Mouse (Mus musculus) large intestine, adult 2 months (tissue): ENCODE data around the gene Ibsp. TPM values are rescaled to one million over a fixed set of nuclear protein-coding genes. Genes with fewer than 3 reads are reported as not detected.

ENCODE experiments used
- DNase-seq: peaks from one replicate; pipeline ENCODE4 v3.0.0-alpha.2; 2012; ENCODE audit warnings: low read depth, low spot score
- WGBS: fragments of 180-500 bp; shearing (Covaris S2); methylation state at CpG from one replicate; pipeline ENCODE4 v1.1.7; 2018; 5-methylcytosine and 5-hydroxymethylcytosine counted together
- polyA plus RNA-seq: library from polyadenylated mRNA; depleted of rRNA; stranded (reverse); fragments of >200 nt; gene quantifications from 2 replicates; pipeline ENCODE4 v1.2.3, GENCODE M21; 2012; rRNA removed

The Ibsp gene
- 0.07 TPM in 1 of 2 replicates, not detected in the other for polyA plus RNA-seq

GRCm38 (mm10) chr5:104298994-104299393 is at the start of gene Ibsp:
Gene Ibsp (plus strand): TSS chr5:104299171.
- WGBS = 49% methylated on average over 6 of the region's 6 CpGs
- DNase-seq = no peak

DNA sequence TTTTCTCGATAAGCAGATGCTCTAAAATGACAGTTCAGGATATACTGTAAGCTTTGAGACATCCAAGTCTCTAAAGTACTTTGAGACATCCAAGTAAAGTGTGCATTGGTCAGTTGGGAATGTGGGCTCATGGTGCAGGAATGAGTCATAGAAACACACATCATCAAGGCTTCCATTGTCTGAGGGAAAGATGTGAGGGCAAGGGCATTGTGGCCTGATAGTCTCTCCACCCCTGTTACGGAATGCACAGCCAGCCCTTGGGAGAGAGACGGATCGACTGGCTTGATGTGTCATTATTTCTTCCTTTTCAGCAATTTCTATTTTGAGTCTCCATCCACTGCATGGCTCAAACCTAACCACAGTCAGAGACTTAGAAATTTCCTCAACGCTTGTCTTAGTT is 47.2 kb upstream of the Ibsp start:
- no peak for DNase-seq
- 74% methylated on average over 5 of the region's 5 CpGs for WGBS

DNA sequence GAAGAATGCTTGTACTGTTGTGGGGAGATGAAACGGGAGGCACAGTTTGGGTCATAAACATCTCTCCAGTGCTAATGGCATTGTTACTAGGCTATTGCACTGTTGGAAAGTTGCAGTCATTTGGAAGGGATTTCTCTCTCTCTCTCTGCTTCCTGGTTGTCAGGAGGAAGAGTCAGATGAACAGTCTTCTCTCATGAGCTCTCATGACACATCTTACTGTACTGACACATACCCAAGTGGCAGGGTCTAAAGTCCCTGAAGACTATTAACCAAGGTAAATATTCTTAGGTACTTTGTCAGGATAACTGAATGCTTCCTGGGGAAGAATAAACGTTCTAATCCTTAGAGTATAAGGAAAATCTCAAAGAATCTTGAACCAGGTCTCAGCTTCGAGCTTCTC is 42.4 kb upstream of the Ibsp start:
- 30% methylated on average over 3 of the region's 3 CpGs for WGBS
- no peak for DNase-seq

DNA sequence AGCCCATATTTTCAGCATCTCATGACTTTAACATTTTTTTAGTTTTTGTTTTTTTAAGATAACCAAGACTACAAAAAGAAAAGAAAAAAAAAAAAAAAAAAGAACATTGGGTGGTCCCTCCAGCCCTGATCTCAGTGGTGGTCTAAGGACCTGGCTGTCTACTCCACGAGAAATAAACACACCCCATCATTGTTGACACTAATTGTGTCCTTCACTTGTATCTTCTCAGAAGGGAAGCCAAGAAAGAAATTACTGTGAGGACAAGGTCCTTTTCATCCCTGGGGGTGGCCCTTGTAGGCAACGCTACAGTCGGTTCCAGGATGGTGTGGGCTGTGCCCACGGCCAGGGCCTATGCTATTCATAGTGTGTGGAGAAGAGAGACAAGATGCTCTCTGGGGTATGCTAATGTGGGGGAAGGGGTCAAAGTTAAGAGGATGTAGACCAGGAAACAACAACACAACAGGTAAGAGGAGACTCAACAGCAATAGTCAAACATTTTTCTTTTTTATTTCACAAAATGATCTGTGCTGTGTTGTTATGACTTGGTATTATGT is 37.0 kb upstream of the Ibsp start:
- no peak for DNase-seq
- 76% methylated on average over 4 of the region's 4 CpGs for WGBS

- 77% methylated on average over 13 of the region's 13 CpGs for WGBS
- peak; percentile 16 for DNase-seq
Observed at GRCm38 (mm10) chr5:104263014-104263776, 35.8 kb upstream of the Ibsp start.

GRCm38 (mm10) chr5:104294201-104294600 is 4.8 kb upstream of the Ibsp start:
- 76% methylated on average over 6 of the region's 6 CpGs for WGBS
- no peak for DNase-seq

DNA sequence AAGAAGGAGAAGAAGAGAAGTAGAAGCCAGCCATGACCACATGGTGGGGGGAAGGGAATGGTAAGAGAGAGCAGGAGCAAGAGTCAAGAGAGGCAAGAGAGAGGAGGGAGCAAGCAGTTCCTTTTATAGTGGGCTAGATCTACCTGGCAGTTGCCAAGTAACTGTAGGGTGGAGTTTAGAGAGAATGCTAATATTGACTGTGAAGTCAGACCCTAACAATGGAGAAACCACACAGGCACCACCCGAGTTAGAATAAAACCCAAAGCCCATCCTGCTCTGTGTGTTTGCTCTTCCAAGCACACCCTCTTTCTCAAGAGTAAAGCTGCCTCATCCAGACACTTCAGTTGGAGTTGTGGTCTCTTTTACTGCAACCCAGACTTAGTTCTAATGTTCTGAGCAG is 15.1 kb downstream of the Ibsp start:
- 13% methylated on average over 1 of the region's 1 CpGs for WGBS
- no peak for DNase-seq

GRCm38 (mm10) chr5:104325029-104325428 is 26.1 kb downstream of the Ibsp start, which contains the start of gene Mepe:
Gene Mepe (plus strand): TSS chr5:104325329.
- DNase-seq = no peak
- 88% methylated on average over 6 of the region's 6 CpGs for WGBS

GRCm38 (mm10) chr5:104326884-104327283 is 27.9 kb downstream of the Ibsp start:
- WGBS = 51% methylated on average over 4 of the region's 4 CpGs
- DNase-seq = no peak

DNA sequence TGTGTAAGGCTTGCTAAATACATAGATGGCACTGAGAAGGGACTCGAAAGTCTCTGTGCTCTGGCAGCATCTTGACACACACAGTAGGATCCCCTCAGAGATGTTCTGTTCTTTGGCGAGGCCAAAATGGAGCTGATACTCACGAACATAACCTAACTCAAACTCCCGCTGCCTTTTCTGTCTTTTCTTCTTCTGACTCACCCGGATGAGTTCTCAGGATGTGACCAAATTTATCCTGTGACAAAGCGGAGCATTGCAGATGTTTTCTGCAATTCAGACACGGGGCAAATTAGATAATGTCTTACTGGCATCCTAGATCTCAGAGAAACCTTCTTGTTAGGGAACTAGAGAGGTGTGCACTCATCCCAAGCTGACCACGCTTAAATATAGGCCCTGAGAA is 28.4 kb downstream of the Ibsp start:
- WGBS = 78% methylated on average over 8 of the region's 8 CpGs
- no peak for DNase-seq

GRCm38 (mm10) chr5:104327876-104328275 is 28.9 kb downstream of the Ibsp start:
- no peak for DNase-seq

GRCm38 (mm10) chr5:104328317-104328850 is 29.4 kb downstream of the Ibsp start:
- WGBS = 75% methylated on average over 4 of the region's 4 CpGs
- no peak for DNase-seq

GRCm38 (mm10) chr5:104329381-104329780 is 30.4 kb downstream of the Ibsp start:
- WGBS = 72% methylated on average over 5 of the region's 5 CpGs
- DNase-seq = no peak

GRCm38 (mm10) chr5:104330088-104330487 is 31.1 kb downstream of the Ibsp start:
- DNase-seq = no peak
- WGBS = 73% methylated on average over 5 of the region's 5 CpGs

- DNase-seq = no peak
- WGBS = 45% methylated on average over 3 of the region's 3 CpGs
Observed at GRCm38 (mm10) chr5:104332296-104332695, 33.3 kb downstream of the Ibsp start.

DNA sequence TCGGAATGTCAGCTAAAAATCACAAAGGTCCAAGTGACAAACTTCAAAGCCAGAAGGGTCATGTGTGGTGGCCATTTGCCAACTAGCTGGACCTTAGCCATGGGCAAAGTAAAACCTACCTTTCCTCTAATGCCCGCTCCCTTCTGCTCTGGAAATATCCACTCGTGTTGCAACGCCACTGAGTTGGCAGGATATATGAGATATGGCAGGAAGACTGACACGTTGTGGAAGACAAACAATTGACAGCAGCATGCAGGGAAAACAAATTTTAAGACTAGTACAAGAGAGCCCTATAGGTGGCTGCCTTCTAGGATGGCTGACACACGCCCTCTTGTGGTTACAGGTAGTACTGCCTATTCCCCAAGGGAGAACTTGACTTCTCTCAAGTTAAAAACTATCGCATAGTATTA is 34.3 kb downstream of the Ibsp start:
- peak; percentile 18 for DNase-seq

DNA sequence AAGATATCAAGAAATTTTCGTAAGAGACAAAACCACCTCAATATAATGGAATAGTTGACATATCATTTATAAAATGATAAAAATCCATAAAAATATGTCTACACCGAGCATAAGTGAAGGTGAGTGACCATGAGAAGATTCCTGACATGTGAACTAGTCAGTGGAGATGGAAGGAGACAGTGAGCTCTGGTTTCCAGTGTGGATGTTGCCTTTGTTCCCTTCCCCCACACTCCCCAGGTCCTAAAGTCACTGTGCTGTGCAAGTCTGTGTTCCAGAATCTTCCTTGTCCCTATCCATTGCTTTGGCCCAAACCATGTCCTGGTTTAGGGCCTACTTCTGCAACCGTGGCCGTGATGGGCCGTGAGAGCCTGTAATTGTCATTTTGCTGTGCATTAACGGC is 34.7 kb downstream of the Ibsp start:
- no peak for DNase-seq
- WGBS = 75% methylated on average over 6 of the region's 6 CpGs

More for the DNA sequence above, 34.3 kb downstream of the Ibsp start:
- WGBS = 21% methylated on average over 7 of the region's 7 CpGs

GRCm38 (mm10) chr5:104334516-104334915 is 35.5 kb downstream of the Ibsp start:
- no peak for DNase-seq
- WGBS = 82% methylated on average over 14 of the region's 14 CpGs

DNA sequence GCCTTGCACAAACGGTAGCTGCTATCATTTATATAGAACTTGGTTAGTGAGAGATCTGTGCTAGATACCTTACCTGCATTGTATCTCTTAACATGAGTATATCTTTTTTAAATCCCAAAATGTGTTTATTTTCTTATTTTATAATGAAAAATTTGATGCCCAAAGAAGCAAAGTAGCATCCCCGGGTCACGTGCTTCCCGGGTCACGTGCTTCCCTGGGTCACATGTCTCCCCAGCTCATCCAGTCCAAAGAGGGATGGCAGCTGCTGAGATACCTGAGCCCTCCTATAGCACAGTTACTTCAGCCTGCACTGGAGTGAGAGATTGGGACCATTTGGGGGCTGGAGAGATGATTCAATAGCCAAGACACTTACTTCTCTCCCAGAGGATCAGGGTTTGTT is 37.0 kb downstream of the Ibsp start:
- DNase-seq = no peak
- 77% methylated on average over 5 of the region's 5 CpGs for WGBS

DNA sequence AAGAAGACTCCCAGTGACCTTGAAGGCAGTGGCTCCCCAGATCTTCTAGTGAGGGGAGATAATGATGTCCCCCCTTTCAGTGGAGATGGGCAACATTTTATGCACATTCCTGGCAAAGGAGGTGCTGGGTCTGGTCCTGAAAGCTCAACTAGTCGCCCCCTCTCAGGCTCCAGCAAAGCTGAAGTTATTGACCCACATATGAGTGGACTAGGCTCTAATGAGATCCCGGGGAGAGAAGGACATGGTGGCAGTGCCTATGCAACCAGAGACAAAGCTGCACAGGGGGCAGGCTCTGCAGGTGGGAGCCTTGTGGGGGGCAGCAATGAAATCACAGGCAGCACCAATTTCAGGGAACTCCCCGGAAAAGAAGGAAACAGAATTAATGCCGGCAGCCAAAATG is 38.5 kb downstream of the Ibsp start:
- no peak for DNase-seq
- 73% methylated on average over 4 of the region's 4 CpGs for WGBS

DNA sequence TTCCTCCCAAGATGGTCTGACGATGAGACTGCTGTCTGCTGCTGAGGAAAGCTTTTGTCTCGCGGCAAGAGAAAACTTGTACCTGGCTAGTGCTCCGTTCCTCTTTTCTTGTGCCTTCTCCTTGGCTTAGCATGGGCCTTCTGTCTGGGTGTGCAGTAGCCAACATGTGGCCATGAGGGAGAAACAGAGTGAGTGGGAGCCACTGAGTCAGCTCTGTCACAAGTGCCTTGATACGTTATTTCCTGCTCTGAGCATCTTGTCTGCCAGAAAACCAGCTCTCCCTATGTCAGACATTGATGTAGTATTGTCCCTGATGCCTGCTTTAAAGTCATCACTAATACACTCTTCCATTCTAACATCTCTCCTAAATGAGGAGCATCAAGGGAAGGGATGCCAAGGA is 40.0 kb downstream of the Ibsp start:
- WGBS = 84% methylated on average over 5 of the region's 5 CpGs
- DNase-seq = no peak
